Mouse (Mus musculus): Measurements from ENCODE around the gene Pou6f2. TPM values are rescaled to one million over a fixed set of nuclear protein-coding genes. Genes with fewer than 3 reads are reported as not detected.

The Pou6f2 gene
- not detected for polyA plus RNA-seq (2014; fragmentation: Illumina TruSeq; extraction: RNeasy Lipid Tissue Mini Kit (QIAGEN cat#74804); ENCODE audit: low read depth, low replicate concordance)

GRCm38 (mm10) chr13:18397586-18397985 is at the start of gene Pou6f2:
Pou6f2 (minus strand) TSS chr13:18397686.

